Mouse (Mus musculus) kidney, adult 10 weeks (tissue): ENCODE results near the gene Bicdl2. TPM values are rescaled to one million over a fixed set of nuclear protein-coding genes. Genes with fewer than 3 reads are reported as not detected.

Experiments
- polyA plus RNA-seq: library from polyadenylated mRNA; stranded (reverse); fragments of 350-450 nt; fragmentation: Illumina TruSeq; extraction: RNeasy Lipid Tissue Mini Kit (QIAGEN cat#74804); gene quantifications from one replicate; pipeline ENCODE4 v1.2.3, GENCODE M21; 2014; ENCODE audit warnings: low read depth, low replicate concordance

The Bicdl2 gene
- polyA plus RNA-seq: 0.28 TPM

DNA sequence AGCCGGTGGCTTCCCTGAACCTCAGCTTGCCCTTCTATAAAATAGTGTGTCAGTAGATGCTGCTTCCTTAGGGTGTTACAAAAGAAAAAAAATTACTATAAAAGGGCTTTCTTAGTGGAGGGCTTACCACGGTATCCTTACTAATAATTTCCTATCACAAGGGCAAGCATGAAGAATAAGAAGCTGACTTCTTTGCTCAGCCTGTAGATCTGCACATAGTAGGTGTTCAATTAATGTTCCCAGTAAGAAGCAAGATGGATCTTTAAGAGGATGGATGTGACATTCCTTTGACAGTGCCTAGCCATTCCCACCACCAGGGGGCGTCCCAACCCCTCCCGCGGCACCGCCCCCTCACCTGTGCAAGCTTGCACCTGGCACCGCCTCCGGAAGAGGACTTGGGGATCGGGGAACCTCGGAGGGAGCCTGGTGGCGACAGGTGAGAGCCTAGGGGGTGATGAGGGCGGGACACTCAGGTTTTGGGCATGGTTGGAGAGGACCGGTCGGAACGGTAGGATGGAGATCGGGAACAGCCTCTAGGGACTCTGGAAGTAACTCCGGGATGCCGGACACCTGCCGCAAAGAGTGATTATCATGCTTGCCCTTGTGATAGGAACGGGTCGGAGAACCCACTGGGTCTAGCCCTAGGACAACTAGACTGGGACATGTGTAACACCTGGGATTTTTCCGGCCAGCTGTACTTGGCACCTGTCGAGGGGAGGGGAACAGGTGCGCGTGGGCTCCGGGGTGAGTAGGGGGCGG, at the start of gene Bicdl2:
Gene Bicdl2 (plus strand): TSS at position 390 of the 759 bp plus-strand sequence.

DNA sequence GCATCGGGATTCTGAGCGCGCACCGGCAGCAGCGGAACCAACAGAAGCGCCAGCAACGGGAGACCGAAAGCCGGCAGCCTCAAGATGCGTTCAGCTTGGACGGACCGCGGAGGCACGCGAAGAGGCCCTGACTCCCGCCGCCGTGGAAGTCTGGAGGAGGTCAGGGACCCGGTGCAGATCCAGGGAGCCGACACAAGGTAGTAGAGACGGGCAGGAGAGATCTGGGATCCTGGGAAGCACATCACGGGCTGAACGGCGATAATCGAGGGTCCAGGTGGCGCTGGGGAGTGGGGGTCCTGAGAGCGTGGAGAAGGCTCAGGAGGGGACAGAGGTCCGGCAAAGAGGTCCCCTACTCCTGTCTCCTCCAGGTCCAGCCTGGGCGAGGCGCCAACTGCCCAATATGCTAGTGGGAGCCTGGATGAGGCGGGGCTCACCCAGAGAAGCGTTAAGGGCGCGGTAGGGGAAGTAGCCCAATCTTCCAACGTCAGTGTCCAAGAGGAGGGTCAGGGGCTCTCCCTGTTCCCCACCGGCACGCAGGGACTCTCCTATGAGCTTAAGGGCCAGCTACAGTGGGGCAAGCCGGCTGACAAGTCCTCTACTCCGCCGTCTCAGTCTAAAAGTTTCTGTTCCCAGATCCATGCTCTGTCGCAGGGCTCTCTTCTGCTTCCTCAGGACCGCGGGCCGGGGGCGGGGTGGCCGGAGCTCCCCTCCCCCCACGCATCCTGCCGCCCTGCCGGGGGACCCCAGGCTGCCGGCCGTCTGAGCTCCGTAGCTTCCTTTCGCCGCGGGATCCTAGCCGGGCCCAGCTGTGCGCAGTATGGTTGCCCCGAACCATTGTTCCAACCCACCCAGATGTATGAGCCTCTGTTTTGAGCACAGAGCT, 15.5 kb upstream of the Bicdl2 start, which contains the start of gene Mmp25:
Gene Mmp25 (minus strand): TSS at position 665 of the 883 bp plus-strand sequence.

DNA sequence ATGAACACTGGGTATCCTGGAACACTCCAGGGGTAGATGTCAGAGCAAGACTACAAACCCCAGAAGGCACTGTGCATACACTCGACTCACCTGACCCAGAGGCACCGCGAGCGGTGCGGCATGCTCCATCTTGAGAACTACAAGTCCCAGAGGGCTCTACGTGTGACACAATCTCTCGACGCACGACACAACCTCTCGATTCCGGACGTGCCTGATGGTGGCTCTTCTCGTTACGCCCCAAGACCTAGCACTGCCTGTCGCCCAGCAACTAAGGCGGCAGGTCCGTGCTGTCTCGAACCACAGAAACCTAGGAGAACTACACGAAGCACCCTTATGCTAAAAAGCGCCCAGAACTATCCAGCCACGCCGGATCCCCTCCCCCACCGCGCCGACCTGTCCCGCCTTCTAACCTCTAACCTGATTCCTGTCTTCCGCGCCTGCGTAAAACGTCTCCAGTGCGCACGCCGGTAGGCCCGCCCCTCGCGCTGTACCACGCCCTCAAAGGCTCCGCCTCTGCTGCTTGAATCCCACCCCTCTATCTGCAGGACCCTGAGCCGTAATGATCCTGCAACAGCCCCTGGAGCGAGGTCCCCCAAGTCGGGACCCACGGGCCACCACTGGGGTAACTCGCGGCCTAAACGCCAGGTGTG, 13.2 kb downstream of the Bicdl2 start, which contains the start of the genes Hcfc1r1 and Thoc6:
Gene Hcfc1r1 (plus strand): TSS at position 173 of the 650 bp plus-strand sequence.
Gene Thoc6 (minus strand): TSS at position 459 of the 650 bp plus-strand sequence.

DNA sequence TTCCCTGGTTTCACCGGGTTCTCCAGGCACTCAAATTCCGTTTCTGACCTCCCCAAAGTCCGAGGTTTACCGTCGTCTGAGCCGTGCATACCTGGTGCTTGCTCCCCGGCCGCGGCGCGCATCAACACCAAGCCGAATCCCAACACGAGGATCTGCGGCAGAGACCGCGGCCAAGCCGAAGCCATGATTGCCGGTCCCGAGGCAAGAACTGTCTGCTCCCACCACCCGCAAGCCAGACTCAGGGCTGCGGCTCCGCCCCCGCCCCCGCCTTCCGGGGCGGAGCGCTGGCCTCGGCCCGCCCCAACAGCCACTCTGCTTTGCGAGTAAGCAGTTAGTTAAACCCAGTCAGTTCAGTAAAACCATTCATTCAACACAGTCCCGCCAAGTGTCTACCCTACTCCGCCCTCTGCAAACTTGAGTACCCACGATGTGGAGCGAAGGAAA, 17.0 kb downstream of the Bicdl2 start, which contains the start of gene Tnfrsf12a:
Gene Tnfrsf12a (minus strand): TSS at position 233 of the 444 bp plus-strand sequence.

DNA sequence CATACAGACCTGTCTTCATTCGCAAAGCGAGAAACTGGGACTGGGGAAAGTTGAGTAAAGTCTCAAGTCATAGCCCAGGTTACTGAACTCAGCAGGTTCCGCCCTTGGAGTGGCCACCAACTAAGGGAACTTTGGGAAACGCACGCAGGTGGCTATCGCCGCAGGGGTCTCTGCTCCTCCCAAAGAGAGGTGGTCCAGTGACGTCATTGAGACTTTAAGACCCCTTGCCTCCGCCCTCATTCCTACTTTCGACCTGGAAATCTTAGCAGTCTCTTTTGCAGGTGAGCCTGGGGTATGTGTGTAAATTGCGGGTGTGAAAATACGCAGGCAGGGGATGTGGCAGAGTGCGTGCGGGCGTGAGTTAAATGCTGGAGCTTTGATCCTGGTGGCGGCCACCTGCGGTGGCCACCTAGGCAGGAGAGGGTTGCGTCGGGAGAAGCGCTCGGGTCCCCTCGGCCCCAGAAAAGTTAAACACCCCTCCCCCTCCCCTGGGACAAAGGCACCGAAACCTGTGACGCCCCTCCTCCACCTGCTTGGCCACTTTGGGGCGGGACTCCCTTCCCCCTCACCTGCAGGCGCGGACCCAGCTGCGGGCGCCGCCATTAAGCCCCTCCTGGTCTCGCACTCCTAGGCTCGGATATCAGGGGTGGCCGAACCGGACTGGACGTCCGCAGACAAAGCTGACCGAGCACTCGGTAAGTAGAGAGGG, 19.0 kb downstream of the Bicdl2 start, which contains the start of gene Cldn6:
Gene Cldn6 (plus strand): TSS at position 123 of the 709 bp plus-strand sequence.

DNA sequence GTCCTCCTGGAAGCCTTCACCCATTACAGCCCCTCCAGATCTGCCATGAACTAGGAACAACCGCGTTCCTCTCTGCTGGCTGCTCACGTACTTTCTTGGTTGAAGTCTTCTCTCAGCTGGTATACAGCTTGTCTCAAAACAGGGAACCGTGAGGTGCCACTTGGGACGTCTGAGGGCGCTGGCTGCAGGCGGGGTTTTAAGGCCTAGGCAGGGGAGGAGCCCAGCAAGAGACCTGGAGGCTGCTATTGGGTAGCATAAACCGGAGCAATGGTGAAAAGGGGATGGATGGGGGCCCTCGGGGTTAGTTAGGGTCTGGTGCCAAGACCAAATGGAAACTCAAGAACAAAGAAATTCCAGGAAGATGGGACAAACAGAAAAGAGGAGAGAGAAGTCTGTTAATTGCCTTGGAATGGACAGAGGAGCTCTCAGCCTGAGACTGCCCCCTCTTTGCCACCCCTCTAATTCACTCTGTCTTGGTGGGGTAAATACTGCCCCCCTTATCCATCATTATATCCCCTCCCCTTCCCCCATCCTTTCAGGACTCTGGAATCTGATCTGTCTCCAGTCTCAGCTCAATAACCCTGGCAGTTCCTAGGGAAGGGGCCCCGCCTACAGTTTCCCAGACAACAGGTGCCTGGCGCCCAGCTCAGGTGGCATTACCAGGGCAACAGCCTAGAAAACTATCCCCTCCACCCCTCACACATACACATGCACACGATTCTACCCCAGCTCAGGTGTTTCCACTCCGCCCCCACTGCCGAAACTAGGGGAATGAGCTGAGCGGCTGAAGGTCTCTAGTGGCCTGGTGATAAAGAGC, 23.8 kb downstream of the Bicdl2 start, which contains the start of gene Cldn9:
Gene Cldn9 (minus strand): TSS at position 171 of the 817 bp plus-strand sequence.

Other genes starting within 250 kb of the Bicdl2 start
- gene Vmn2r117, start 180.8 kb upstream of the Bicdl2 start, polyA plus RNA-seq: not detected
- gene Zfp213, start 96.3 kb upstream of the Bicdl2 start, polyA plus RNA-seq: 0.32 TPM
- gene Zfp13, start 61.0 kb upstream of the Bicdl2 start, polyA plus RNA-seq: not detected
- gene Zscan10, start 59.6 kb upstream of the Bicdl2 start, polyA plus RNA-seq: not detected
- 0.08 TPM for gene Mmp25, start 15.2 kb upstream of the Bicdl2 start, polyA plus RNA-seq
- gene Hcfc1r1, start 13.1 kb downstream of the Bicdl2 start, polyA plus RNA-seq: 7.0 TPM
- 1.8 TPM for gene Thoc6, start 13.4 kb downstream of the Bicdl2 start, polyA plus RNA-seq
- 0.65 TPM for gene Tnfrsf12a, start 17.0 kb downstream of the Bicdl2 start, polyA plus RNA-seq
- 0.32 TPM for gene Cldn6, start 18.7 kb downstream of the Bicdl2 start, polyA plus RNA-seq
- not detected for gene Cldn9, start 23.5 kb downstream of the Bicdl2 start, polyA plus RNA-seq
- not detected for gene 1520401A03Rik, start 62.3 kb downstream of the Bicdl2 start, polyA plus RNA-seq
- not detected for gene Pkmyt1, start 65.8 kb downstream of the Bicdl2 start, polyA plus RNA-seq
- 0.65 TPM for gene Paqr4, start 80.4 kb downstream of the Bicdl2 start, polyA plus RNA-seq
- gene Kremen2, start 85.3 kb downstream of the Bicdl2 start, polyA plus RNA-seq: not detected
- 0.65 TPM for gene Flywch1, start 111.1 kb downstream of the Bicdl2 start, polyA plus RNA-seq
- not detected for gene Flywch2, start 125.6 kb downstream of the Bicdl2 start, polyA plus RNA-seq
- 69.0 TPM for gene Srrm2, start 130.0 kb downstream of the Bicdl2 start, polyA plus RNA-seq
- gene Elob, start 168.6 kb downstream of the Bicdl2 start, polyA plus RNA-seq: 12.0 TPM
- not detected for gene Prss33, start 175.6 kb downstream of the Bicdl2 start, polyA plus RNA-seq
- not detected for gene Prss32, start 183.3 kb downstream of the Bicdl2 start, polyA plus RNA-seq
- gene Prss41, start 183.7 kb downstream of the Bicdl2 start, polyA plus RNA-seq: not detected
- not detected for gene Prss21, start 207.6 kb downstream of the Bicdl2 start, polyA plus RNA-seq
- not detected for gene Dcpp1, start 220.4 kb downstream of the Bicdl2 start, polyA plus RNA-seq
- gene Dcpp2, start 220.4 kb downstream of the Bicdl2 start, polyA plus RNA-seq: not detected